Mouse (Mus musculus): ENCODE data around the gene Rsu1. TPM values are rescaled to one million over a fixed set of nuclear protein-coding genes. Genes with fewer than 3 reads are reported as not detected.
A peak's percentile ranks its signal among the peaks of the same experiment; 100 is the strongest.
"Not testable (repeated sequence)": the region's sequence is repeated elsewhere in the genome, so short reads cannot be mapped to it uniquely, and the experiment has no call there.

Rsu1 gene
- total RNA-seq, 2 experiments from 2014 or later: 35.3 to 37.8 TPM

DNA sequence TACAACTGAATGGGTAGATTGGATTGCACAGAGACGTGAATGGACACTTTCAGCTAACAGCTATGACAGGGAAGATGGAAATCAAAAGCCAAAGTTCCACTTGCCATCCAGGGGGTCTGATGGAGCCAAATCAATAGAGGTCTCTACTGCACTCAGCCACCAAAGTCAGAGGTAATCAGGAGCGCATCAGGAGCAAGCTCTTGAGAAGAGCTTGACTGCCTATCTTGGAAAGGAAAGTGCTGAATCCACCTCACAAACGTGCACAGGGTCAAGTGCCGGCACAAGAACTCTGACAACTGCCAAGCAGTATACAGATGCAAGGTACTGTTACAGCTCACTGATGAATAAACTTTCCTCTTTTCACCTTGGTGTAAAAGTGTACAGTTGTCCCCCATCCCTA, 47.8 kb downstream of the Rsu1 start:
- no peak for DNase-seq

DNA sequence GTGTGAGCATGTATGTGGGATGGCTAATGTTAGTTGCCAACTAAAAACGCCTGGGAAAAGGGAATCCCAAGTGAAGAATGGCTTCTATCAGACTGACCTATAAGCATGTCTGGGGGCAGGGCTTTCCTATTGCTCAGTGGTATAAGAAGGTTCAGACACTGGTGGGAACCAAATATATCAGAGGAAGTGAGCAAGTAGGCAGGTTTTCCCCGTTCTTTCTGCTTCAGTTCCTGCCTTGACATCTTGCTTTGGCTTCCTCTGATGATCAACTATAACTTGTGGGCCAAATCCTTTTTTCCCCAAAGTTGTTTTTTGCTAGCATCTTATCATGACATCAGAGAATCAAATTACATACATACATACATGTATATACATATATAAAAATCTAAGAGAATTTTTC, 51.1 kb downstream of the Rsu1 start:
- no peak for DNase-seq

DNA sequence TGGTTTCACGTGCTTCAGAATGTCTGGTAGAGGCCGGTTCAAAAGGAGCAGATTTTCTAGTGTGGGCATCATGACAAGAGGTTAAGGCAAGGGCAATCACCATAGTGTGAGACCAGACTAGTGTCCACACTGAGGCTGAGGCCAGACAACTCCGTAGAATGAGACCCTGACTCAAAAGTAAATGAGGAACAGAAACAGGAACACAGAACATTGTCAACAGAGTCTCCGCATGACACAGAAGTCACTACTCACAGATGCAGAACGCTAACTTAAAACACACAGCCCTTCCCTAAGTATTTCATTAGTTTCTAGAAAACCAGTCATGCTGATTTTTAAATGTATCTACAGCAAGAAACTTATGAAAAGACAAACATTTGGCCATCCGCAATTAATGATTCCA, 53.1 kb downstream of the Rsu1 start:
- no peak for DNase-seq

DNA sequence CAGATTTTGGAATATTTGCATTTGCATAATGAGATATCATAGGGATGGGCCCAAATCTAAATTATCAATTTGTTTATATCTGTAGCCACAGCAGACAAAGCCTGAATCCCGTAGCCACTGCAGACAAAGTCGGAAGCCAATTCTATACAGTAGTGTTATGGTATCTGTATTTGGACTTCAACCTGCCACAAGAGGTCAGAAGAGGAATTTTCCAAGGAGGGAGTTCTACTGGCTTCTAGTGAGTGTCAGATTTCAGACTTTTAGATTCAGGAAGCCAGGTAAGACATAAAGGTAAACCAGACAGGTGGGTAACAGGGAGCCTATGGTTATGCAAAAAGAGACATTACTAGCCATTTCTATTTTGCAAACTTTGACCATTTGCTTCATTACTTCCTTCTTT, 64.4 kb downstream of the Rsu1 start:
- no peak for DNase-seq

DNA sequence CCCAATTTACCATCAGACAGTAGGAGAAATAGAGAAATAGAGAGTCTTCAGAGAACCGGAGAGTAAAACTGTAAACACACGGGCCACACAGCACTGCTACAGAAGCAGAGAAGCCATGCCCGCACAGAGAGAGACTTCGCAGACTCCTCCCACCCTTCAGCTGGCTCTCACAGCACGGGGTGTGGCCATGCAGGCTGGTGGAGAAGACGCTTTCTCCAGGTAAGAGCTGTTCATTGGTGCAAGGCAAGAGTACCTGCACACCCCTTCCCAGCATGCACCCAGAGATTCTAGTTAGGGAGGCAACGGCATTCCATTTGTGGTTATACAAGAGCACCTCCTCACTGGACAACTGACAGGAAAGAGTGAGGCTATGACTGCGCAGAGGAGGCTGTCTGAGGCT, 64.8 kb downstream of the Rsu1 start:
- no peak for DNase-seq

DNA sequence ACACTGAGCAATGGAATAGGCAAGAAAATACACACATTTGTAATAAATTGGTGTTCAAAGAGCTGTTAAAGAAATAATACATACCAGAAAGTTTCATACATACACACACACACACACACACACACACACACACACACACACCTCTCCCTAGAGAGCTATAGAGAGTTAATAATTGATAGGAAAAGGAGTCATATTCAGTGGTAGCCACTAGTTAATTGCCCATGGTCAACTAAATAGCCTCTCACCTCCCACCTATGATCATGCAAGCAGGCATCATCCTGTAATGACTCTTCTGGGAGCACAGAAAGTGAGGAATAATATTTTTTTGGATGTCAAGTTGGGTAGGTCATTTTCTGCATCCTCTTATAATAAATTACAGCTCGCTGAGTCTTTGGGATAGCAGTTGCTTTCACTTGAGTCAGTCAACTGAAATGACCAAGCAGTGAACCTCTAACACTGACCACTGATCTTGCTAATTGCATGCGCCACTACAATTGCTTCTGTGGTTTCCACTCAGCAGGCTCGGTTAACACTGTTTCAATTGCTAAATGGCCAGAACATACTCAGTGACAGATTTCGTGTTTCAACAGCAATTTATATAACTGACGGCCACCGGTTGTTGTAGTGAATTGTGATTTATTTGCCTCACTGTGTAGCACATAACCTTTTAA, 68.3 kb downstream of the Rsu1 start:
- DNase-seq: no peak

DNA sequence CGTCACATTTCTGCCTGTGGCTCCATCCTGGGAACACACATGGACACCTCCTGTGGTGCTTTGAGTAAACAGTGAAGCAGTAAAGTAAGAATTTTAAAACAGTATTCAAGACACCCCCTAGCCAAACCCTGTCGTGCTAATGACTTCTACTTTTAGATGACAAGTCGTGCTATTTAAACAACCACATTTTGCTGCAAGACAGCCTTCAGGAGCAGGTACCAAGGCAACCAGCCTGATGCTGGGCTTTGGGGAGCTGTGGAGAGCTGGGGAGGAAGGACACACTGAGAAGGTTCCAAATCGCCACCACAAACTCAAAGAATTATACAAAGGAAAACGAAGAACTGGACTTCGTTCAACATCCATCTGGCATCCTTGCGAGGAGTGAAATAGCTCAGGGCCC, 71.5 kb downstream of the Rsu1 start:
- DNase-seq: no peak

DNA sequence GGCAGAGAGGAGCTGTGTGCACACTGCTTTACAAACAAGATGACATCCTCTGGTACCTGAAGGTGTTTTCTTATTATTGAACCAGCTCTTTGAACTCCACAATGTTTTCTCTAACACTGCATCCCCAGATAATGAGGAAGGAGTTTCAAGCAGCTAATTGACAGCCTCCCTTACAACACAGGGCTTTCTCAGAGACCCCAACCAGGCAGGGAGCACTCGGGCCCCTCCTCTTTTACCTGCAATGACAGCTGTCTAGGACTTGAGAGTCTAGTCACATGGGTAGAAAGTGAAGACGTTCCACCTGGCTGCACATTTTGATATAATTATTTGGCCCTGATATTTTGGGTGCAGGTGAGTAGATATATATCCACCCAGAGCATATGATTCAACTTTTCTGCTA, 72.2 kb downstream of the Rsu1 start:
- no peak for DNase-seq

DNA sequence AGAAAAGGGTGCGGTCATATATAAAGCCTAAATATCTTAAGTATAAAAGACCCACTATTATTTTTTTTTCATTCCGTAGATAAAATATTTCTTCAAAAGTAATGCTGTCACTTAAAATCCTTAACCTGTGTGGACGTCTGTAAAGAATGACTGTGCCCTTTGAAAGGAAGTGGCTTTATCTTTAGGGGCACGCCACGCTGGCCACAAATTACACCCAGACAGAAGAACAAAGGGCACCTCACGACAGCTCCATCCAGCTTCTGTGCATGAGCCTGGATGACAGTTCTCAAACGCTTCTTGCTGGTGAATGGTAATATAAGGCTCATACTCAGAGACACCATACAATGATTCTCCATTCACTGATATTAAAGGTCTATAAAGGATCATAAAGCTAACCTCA, 75.7 kb downstream of the Rsu1 start:
- no peak for DNase-seq

DNA sequence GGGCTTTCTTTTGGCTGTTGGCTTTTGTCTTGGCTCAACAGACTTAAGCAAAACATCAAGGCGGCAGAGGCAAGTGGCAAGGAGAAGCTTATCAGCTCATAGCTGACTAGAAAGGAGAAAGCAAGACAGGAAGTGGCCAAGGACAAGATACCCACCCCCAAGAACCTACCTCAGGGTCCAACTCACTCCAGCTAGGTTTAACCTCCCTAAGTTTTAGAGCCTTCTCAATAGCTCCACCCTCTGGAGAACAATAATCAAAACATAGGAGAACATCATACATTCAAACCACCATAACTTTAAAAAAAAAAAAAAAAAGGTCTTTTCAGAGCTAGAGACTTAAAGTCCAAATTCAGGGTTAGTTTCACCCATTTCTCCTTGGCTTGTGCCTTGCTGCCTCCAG, 79.1 kb downstream of the Rsu1 start:
- no peak for DNase-seq

DNA sequence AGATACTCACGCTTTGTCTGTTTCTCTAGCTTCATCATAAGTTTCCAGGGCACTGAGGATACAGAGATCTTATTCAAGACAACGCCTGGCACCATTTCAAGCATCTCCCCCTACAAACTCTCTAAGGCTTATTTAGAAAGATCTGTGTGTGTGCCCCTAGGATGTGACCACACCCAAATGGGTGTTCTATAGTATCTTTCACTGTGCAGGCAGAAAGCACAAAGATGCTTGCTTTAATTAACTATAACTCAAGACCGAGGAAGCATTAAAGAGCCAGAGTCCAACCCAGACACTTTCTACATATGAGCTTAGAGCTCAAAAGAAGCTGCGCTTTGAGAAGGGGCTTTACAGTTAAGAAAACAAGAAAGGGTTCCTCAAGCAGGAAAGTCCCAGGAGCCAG, 80.4 kb downstream of the Rsu1 start:
- no peak for DNase-seq

DNA sequence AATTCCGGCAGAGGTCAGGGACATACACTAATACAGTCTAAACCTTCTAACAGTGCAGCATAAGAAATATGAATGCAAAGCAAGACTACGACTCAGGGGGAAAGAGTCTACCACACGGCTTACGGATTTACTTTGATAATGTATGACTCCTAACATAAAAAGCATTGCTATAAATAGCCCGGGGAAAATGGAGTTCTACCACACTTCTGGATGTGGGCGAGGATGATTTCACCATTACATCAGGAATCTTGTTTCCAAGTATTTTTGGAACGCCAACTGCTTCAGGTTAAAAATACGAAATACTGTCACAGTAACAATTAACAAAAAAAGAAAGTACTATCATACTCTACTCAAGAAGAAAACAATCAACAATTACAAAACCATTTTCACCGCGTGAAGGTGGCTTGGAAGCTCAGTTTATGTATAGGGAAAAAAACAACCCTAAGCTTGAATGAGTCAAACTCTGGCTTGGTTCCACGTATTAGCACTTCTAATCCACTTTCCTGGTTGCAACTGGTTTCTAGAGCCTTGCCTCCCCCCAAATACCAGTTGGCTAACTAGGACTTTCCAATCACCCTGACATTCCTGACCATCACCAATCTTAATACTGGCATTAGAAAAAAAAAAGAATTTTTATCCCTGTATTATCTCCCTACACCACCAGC, 82.3 kb downstream of the Rsu1 start:
- DNase-seq: no peak

DNA sequence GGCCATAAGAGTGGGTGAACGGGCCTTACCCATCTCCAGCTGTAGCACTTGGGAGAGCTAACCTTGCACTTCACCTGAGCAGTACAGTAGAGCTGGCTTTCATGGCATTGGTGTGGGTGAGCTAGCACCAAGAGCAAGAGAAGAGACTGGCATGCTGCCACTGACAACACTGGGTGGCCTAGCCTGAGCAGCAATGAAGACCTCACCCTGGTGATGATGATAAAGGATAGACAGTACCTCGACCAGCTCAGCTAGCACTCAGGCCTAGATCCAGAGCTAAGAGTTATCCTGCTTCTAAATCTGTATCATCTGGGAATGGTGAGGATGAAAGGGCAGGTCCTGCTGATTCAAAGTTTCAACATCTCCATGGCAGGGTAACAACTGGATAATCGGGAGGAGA, 88.1 kb downstream of the Rsu1 start:
- DNase-seq: no peak

DNA sequence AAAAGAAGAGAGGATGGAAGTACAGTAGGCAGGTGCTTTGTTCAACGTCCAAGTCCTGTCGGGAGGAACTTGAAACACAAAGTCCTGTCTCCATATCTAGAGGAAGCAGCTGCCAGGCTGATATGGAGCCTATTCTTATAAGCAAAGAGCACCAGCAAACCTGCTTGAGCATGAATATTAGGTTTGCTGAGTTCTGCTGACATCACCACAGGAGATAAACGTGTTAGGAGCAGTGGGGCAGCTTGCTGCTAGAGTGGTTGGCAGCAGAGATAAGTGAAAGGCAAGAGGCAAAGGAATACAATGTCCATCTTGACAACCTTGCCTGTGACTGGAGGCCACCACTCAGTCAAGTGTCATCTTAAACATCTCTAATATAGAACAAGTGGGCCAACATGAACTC, 89.3 kb downstream of the Rsu1 start:
- DNase-seq: not testable (repeated sequence)

DNA sequence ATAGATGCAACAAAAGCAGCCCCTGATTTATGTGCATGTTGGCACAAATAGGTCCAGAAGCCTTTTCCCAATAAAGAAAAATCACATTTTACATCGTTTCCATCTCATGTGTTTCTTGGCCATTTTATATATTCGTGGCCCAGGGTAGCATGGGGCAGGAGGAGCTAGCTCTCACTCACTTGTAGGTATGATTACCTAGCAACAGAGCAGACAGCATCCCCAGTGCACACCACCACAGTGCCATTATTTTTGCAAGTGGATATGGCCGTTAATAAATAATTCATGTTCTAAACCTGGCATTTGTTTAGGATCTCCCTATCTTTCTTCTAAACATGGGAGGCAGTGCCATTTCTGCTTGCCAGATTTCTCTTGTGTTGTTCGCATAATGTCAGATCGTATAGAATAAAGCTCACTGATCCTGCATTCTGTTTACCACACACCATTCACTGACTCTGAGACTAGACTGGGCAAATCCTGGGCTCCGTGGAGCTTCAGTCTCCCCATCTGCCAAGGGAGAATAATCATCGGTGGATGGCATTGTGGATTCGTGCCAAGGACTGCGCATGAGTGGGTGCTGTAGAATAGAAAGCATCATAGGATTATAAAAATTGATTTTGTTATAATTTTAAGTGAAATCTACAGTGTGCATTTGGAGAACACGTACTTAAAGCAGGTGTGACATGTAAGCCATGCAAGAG, 93.4 kb downstream of the Rsu1 start:
- peak; percentile 48 to 54 for DNase-seq

DNA sequence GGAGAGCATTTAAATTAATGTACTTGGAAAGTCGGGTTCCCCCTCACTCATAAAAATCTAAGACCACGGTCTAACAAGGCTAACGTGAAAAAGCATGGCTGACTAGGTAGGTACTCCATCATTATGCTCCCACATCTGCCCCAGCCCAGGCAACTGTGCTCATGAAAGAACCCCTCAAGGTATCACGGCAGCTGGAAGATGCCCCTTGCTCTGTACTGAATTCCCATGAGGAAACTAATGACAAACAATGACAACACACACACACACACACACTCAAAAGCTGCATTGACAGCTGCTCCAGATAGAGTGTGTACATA, 95.0 kb downstream of the Rsu1 start:
- no peak for DNase-seq

DNA sequence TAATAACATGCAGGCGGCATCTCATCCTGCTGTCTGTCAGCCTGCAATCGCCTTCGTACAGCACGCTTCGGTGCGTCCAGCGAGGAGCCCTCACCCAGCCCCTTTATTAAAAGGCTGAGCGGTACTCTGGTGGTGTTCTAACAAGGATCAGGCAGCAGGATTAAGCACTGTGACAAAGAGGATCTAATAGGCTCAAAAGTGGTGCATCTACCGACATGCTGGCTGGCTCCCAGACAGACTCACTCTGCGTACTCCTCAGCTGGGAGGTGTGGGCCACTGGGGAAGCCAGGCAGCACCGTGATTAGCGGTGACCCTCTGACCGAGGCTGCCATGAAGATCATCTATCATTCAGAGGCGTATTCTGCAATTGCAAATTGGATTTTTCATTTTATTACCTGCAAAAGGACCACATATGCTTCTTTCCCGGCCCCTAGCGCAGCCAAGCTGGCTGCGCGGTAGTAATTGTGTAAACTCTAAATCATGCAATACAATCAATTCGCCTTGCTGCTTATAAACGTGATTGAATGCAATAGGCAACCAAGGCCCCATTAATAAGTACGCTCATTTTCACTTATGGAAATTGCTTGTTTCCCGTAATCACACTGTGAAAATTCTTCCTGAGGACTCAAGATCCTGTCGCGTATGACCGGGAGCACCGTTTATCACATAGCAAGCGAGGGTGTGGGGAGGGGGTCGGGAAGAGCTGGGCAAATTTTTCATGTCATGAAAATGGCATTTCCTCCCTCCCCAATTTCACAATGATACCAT, 95.5 kb downstream of the Rsu1 start:
- peak in 1 of 2 experiments; percentile 21 for DNase-seq

DNA sequence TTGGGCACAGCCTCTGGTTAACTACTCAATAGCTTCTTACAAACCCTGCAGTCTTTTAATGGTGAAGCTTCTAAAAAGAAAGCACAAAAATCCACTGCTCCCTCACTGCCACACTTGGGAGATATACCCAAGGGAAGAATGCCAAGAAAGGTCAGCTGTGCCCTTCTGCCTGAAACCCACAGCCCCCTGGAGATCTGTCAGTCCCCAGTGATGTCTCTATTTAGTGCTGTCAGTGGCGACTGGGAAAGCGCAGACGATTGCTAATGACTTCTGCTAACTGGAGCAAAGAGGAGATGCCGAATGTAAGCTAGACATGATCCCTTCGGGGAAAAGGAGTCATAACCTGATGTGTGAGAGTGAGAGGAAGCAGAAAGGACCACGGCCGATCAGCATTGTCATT, 96.8 kb downstream of the Rsu1 start:
- DNase-seq: no peak

DNA sequence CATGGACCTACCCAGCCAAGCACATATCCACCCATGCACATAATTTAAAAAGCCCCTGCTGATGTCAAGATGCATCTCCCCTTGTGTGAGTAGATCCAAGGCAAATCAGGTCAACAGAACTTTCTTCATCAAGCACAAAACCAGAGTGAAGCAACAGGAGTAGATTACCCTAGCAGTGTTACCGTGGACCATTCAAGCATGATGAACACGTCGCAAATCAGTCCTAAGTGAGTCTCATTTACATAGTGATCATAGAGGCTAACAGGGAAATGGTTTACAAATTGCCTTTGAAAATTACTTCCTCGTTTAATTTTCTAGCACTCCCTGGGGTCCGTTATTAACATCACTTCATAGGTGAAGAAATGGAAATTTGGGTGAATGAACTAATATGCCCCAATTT, 100.6 kb downstream of the Rsu1 start:
- DNase-seq: no peak

DNA sequence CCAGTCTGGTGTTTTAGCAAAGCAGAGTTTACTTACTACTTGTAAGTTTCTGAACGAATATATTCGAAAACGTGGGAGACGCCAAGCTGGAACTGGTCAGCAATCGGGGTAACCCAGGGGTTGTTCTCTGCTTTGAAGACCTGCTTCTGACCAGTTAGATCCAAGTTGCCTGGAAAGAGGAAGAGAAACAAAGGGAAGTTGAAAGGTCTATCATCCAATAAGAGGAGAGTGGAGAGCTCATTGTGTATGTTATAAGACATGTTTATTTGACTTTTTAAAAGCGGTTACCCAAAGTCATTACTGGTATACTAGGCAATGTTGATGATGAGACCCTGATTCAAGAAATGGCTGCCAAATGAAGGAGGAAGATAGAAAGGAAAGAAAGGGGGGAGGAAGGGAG, 101.3 kb downstream of the Rsu1 start:
- DNase-seq: no peak

DNA sequence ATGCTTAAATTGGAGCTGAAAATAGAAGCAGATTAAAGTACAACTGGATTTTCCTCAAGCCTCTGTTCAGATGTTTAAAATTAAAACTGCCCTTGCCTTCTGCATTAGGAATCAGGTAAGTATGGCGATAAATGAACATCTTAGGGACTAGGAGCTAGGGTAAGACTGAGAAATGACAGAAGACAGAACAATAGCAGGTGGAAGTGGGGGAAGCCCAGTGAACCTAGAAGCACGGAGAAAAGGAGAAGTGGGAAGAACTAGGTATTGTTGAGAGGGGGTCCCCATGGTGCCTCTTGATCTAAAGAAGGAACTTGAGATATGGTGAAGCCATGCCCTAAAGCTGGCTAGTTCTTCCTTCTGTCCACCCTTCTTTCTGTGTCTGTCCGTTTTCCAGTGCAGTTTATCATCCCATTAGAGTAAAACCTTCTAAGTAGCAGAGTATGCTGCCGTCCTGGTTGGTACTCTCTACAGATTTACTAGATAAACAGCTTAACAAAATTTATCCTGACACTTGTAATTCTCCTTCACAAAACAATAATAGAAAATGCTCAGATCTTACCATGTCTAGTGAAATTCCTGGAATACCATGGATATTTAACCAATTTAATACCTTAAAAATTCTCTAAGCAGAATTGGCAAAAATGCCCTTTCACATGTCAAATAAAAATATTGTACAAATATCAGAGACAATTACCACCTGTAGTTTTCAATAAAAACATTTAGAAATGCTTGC, 101.9 kb downstream of the Rsu1 start:
- no peak for DNase-seq

DNA sequence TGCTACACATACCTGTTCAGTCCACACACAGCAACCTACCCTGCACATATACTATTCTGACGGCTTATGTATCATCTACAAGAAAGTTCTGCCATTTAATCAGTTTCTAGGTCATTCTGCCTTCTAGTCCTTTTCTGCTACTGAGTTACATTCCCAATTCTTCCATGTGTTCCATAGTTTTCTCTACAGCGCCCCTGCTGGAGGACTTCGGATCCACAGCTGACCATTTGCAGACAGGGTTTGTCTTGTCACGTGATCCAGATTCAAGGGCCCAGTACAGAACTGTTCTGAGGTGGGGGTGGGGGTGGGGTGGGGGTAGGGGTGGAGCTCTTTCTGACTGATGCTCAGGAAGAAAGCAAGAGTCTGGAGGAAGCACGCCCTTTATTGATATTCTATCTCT, 102.5 kb downstream of the Rsu1 start:
- DNase-seq: no peak

DNA sequence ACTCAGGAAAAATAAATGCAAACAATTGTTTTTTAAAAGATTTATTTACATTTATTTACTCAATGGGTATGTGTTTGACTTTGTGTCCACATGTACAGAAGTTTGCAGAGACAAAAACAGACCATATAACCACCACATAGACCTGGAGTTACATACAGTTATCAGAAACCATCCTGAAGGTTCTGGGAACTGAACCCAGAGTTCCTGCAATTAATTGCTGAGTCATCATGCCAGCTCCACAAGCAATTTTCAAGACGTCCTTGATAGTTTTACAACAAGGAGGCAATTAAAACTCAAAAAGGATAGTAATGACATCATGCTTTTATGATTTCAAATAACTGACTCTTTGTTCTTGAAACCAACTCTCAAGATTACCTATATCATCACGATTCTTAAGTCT, 109.5 kb downstream of the Rsu1 start:
- no peak for DNase-seq

Data from layer of hippocampus, postnatal 36 days (tissue).